Mouse (Mus musculus): ENCODE results near the gene Gm5105. TPM values are rescaled to one million over a fixed set of nuclear protein-coding genes. Genes with fewer than 3 reads are reported as not detected.
A peak's percentile ranks its signal among the peaks of the same experiment; 100 is the strongest.

Gm5105 gene
- polyA plus RNA-seq, 1 experiment from 2014 or later, result not detected

DNA sequence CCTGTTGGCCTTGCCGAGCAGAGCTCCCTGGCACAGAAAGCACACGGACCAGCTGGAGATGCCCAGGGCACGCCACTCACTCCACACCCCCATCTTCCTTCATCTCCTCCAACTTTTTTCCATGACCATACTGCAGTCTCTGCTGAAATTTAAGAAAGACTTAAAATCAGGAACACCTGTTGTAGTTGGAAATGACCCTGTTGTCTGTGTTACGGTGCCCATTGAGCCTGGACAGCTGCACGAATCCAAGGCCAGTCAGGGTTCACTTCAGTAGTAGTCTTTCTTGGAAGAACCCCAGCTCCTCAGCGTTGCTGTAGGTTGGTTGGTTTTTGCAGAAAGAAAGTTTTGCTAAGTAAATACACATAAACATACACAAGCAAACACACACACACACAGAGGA, 17.6 kb downstream of the Gm5105 start:
- Histone ChIP-seq H3K4me3 (replicated peaks; ENCODE audit: low read depth, low read length) (no peak overlapping the region), H3K4me1 (ENCODE audit: control insufficient read depth, insufficient read depth, low read length) (no peaks in the 10 kb centered on the region), H3K4me2 (ENCODE audit: low read length) (no peak overlapping the region), H3K36me3 (ENCODE audit: control insufficient read depth, insufficient read depth, low read length) (no peaks in the 10 kb centered on the region), H3K27ac (replicated peaks; ENCODE audit: low read depth, low read length) (no peak overlapping the region), H3K9ac (replicated peaks; ENCODE audit: low read length) (no peak overlapping the region), H3K27me3 (ENCODE audit: control insufficient read depth, insufficient read depth, low read length) (no peaks in the 10 kb centered on the region), H3K9me3 (ENCODE audit: control insufficient read depth, low read length) (no peaks in the 10 kb centered on the region)
- DNase-seq (no peak), ATAC-seq (ENCODE audit: low FRiP score, low TSS enrichment) (no peak)
- WGBS, result 94% methylated on average over 6 of the region's 6 CpGs

GRCm38 (mm10) chr3:138043316-138043715, 23.9 kb downstream of the Gm5105 start:
- Histone ChIP-seq H3K9me3 (ENCODE audit: control insufficient read depth, low read length) (no peaks in the 10 kb centered on the region), H3K27ac (replicated peaks; ENCODE audit: low read depth, low read length) (no peak overlapping the region), H3K4me3 (replicated peaks; ENCODE audit: low read depth, low read length) (no peak overlapping the region), H3K4me2 (ENCODE audit: low read length) (no peak overlapping the region), H3K27me3 (ENCODE audit: control insufficient read depth, insufficient read depth, low read length) (no peaks in the 10 kb centered on the region), H3K9ac (replicated peaks; ENCODE audit: low read length) (no peak overlapping the region), H3K36me3 (ENCODE audit: control insufficient read depth, insufficient read depth, low read length) (no peaks in the 10 kb centered on the region), H3K4me1 (ENCODE audit: control insufficient read depth, insufficient read depth, low read length) (no peaks in the 10 kb centered on the region)
- DNase-seq (no peak), ATAC-seq (ENCODE audit: low FRiP score, low TSS enrichment) (no peak)
- 82% methylated on average over 7 of the region's 7 CpGs for WGBS

GRCm38 (mm10) chr3:138041591-138042301, 25.4 kb downstream of the Gm5105 start:
- Histone ChIP-seq H3K27me3 (ENCODE audit: control insufficient read depth, insufficient read depth, low read length) (no peaks in the 10 kb centered on the region), H3K36me3 (ENCODE audit: control insufficient read depth, insufficient read depth, low read length) (no peaks in the 10 kb centered on the region), H3K4me2 (ENCODE audit: low read length) (no peak overlapping the region), H3K4me1 (ENCODE audit: control insufficient read depth, insufficient read depth, low read length) (no peaks in the 10 kb centered on the region), H3K9ac (replicated peaks; ENCODE audit: low read length) (no peak overlapping the region), H3K9me3 (ENCODE audit: control insufficient read depth, low read length) (no peaks in the 10 kb centered on the region), H3K27ac (replicated peaks; ENCODE audit: low read depth, low read length) (no peak overlapping the region), H3K4me3 (replicated peaks; ENCODE audit: low read depth, low read length) (no peak overlapping the region)
- 50% methylated on average over 3 of the region's 3 CpGs for WGBS
- ATAC-seq (ENCODE audit: low FRiP score, low TSS enrichment), result peak; percentile 27; the same call in 1 of the 2 replicates
- no peak for DNase-seq

DNA sequence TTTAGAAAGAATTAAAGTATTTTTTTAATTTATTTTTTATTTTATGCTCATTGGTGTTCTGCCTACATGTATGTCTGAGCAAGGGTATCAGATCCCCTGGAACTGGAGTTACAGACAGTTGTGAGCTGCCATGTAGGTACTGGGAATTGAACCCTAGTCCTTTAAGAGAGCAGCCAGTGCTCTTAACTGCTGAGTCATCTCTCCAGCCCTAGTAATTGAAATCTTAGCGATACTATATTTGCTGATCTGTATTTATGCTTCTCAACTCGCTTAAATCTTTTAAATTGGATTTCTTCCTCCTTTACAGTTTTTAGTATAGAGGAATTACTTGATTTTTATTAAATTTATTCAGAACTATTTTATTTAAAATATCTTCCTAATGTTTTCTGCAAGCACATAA, 26.2 kb downstream of the Gm5105 start:
- Histone ChIP-seq H3K27me3 (ENCODE audit: control insufficient read depth, insufficient read depth, low read length) (no peaks in the 10 kb centered on the region), H3K4me1 (ENCODE audit: control insufficient read depth, insufficient read depth, low read length) (no peaks in the 10 kb centered on the region), H3K36me3 (ENCODE audit: control insufficient read depth, insufficient read depth, low read length) (no peaks in the 10 kb centered on the region), H3K27ac (replicated peaks; ENCODE audit: low read depth, low read length) (no peak overlapping the region), H3K9me3 (ENCODE audit: control insufficient read depth, low read length) (no peaks in the 10 kb centered on the region), H3K9ac (replicated peaks; ENCODE audit: low read length) (no peak overlapping the region), H3K4me2 (ENCODE audit: low read length) (no peak overlapping the region), H3K4me3 (replicated peaks; ENCODE audit: low read depth, low read length) (no peak overlapping the region)
- DNase-seq, result no peak
- WGBS, result 77% methylated on average over 2 of the region's 2 CpGs
- ATAC-seq (ENCODE audit: low FRiP score, low TSS enrichment), result no peak

- no peaks in the 10 kb centered on the region for H3K27me3 ChIP-seq (ENCODE audit: control insufficient read depth, insufficient read depth, low read length)
- H3K4me3 ChIP-seq (replicated peaks; ENCODE audit: low read depth, low read length), result no peak overlapping the region
- ATAC-seq (ENCODE audit: low FRiP score, low TSS enrichment) (no peak), DNase-seq (no peak)
- no peaks in the 10 kb centered on the region for H3K4me1 ChIP-seq (ENCODE audit: control insufficient read depth, insufficient read depth, low read length)
- H3K4me2 ChIP-seq (ENCODE audit: low read length), result no peak overlapping the region
- H3K27ac ChIP-seq (replicated peaks; ENCODE audit: low read depth, low read length), result no peak overlapping the region
- no peaks in the 10 kb centered on the region for H3K9me3 ChIP-seq (ENCODE audit: control insufficient read depth, low read length)
- WGBS, result 92% methylated on average over 6 of the region's 6 CpGs
- no peaks in the 10 kb centered on the region for H3K36me3 ChIP-seq (ENCODE audit: control insufficient read depth, insufficient read depth, low read length)
- no peak overlapping the region for H3K9ac ChIP-seq (replicated peaks; ENCODE audit: low read length)
These were observed 33.2 kb downstream of the Gm5105 start for GRCm38 (mm10) chr3:138033986-138034385.

- 90% methylated on average over 6 of the region's 6 CpGs for WGBS
- no peak for DNase-seq
These were observed 36.6 kb downstream of the Gm5105 start for GRCm38 (mm10) chr3:138030563-138030962.

DNA sequence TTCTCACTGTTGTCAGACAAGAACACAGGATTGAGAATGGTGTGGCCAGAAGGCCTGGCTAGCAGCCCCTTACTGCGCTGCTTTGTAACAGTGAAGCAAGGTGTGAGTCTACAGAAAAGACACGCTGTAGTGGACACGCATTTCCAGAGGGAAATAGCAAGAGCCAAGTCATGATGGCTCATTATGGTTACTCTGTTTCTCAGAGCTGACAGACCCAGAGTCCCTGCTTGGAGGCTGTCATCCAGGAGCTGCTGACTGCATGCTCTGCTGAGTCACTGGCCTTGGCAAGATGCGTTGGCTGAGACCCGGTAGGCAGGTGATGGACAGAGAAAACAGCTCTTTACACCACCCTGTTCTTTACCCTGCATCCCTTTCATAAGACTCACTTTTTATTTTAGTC, 37.8 kb downstream of the Gm5105 start:
- Histone ChIP-seq H3K4me1 (ENCODE audit: control insufficient read depth, insufficient read depth, low read length) (no peaks in the 10 kb centered on the region), H3K9me3 (ENCODE audit: control insufficient read depth, low read length) (no peaks in the 10 kb centered on the region), H3K27me3 (ENCODE audit: control insufficient read depth, insufficient read depth, low read length) (no peaks in the 10 kb centered on the region), H3K4me2 (ENCODE audit: low read length) (no peak overlapping the region), H3K36me3 (ENCODE audit: control insufficient read depth, insufficient read depth, low read length) (no peaks in the 10 kb centered on the region), H3K27ac (replicated peaks; ENCODE audit: low read depth, low read length) (no peak overlapping the region), H3K9ac (replicated peaks; ENCODE audit: low read length) (no peak overlapping the region), H3K4me3 (replicated peaks; ENCODE audit: low read depth, low read length) (no peak overlapping the region)
- WGBS, result 91% methylated on average over 5 of the region's 5 CpGs
- DNase-seq (no peak), ATAC-seq (ENCODE audit: low FRiP score, low TSS enrichment) (no peak)

More at GRCm38 (mm10) chr3:138030563-138030962, 36.6 kb downstream of the Gm5105 start:
- no peak overlapping the region for H3K4me2 ChIP-seq (ENCODE audit: low read length)
- no peaks in the 10 kb centered on the region for H3K4me1 ChIP-seq (ENCODE audit: control insufficient read depth, insufficient read depth, low read length)
- ATAC-seq (ENCODE audit: low FRiP score, low TSS enrichment), result no peak
- no peaks in the 10 kb centered on the region for H3K27me3 ChIP-seq (ENCODE audit: control insufficient read depth, insufficient read depth, low read length)
- H3K36me3 ChIP-seq (ENCODE audit: control insufficient read depth, insufficient read depth, low read length), result no peaks in the 10 kb centered on the region
- no peaks in the 10 kb centered on the region for H3K9me3 ChIP-seq (ENCODE audit: control insufficient read depth, low read length)
- H3K27ac ChIP-seq (replicated peaks; ENCODE audit: low read depth, low read length), result no peak overlapping the region
- no peak overlapping the region for H3K4me3 ChIP-seq (replicated peaks; ENCODE audit: low read depth, low read length)
- no peak overlapping the region for H3K9ac ChIP-seq (replicated peaks; ENCODE audit: low read length)

DNA sequence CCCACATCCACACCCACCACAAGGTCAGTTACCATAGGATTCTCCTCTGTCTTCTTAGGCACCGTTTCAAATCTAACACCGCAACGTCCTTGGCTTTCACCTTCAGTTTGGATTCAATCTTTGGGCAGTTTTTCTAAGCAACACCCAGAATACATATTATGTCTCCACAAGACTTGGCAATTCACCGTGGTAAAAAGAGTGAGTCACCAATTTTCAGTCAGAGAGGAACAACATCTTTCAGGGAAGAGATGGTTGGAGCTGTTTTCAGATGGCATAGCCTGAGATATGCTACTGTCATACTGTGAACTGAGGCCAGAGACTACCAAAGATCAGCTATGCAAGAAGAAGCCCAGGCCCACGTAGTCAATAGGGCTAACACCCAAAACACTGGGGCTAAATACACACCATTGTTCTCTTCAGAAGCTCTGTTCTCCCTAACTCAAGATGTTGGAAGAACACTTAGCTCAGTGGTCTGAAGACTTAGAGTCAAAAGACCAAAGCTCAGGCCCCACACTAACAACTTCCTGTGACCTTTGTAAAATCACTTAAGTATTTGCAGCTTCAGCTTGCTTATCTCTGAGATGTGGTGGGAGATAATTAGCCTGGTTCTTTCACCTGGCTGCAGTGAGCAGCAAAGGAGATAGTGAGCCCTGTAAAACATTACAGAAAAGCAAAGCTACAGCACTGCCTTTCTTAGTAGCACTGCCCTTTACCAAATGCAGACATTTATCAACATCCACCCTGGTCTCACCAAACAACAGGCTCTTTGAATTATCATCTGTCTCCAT, 39.4 kb downstream of the Gm5105 start:
- ATAC-seq (ENCODE audit: low FRiP score, low TSS enrichment) (no peak), DNase-seq (no peak)
- Histone ChIP-seq H3K4me3 (replicated peaks; ENCODE audit: low read depth, low read length) (no peak overlapping the region), H3K9ac (replicated peaks; ENCODE audit: low read length) (no peak overlapping the region), H3K9me3 (ENCODE audit: control insufficient read depth, low read length) (no peaks in the 10 kb centered on the region), H3K36me3 (ENCODE audit: control insufficient read depth, insufficient read depth, low read length) (no peaks in the 10 kb centered on the region), H3K27me3 (ENCODE audit: control insufficient read depth, insufficient read depth, low read length) (no peaks in the 10 kb centered on the region), H3K4me1 (ENCODE audit: control insufficient read depth, insufficient read depth, low read length) (no peaks in the 10 kb centered on the region), H3K27ac (replicated peaks; ENCODE audit: low read depth, low read length) (no peak overlapping the region), H3K4me2 (ENCODE audit: low read length) (no peak overlapping the region)
- WGBS, result 85% methylated on average over 5 of the region's 5 CpGs

GRCm38 (mm10) chr3:138026286-138026685, 40.9 kb downstream of the Gm5105 start:
- Histone ChIP-seq H3K9ac (replicated peaks; ENCODE audit: low read length) (no peak overlapping the region), H3K27me3 (ENCODE audit: control insufficient read depth, insufficient read depth, low read length) (no peaks in the 10 kb centered on the region), H3K27ac (replicated peaks; ENCODE audit: low read depth, low read length) (no peak overlapping the region), H3K4me2 (ENCODE audit: low read length) (no peak overlapping the region), H3K36me3 (ENCODE audit: control insufficient read depth, insufficient read depth, low read length) (no peaks in the 10 kb centered on the region), H3K4me1 (ENCODE audit: control insufficient read depth, insufficient read depth, low read length) (no peaks in the 10 kb centered on the region), H3K9me3 (ENCODE audit: control insufficient read depth, low read length) (no peaks in the 10 kb centered on the region), H3K4me3 (replicated peaks; ENCODE audit: low read depth, low read length) (no peak overlapping the region)
- WGBS, result 90% methylated on average over 10 of the region's 10 CpGs
- DNase-seq (no peak), ATAC-seq (ENCODE audit: low FRiP score, low TSS enrichment) (no peak)

Data from midbrain, embryonic 14.5 days (tissue).